Mouse (Mus musculus): ENCODE measurements around the gene Cmtm4. TPM values are rescaled to one million over a fixed set of nuclear protein-coding genes. Genes with fewer than 3 reads are reported as not detected.

The Cmtm4 gene
- total and polyA plus RNA-seq, 3 experiments: 6.5 to 31.1 (median 12.0) TPM

- H3K9ac ChIP-seq (ENCODE audit: control insufficient read depth, low read depth, low read length, poor library complexity, severe bottlenecking): no peak overlapping the region
- no peak for DNase-seq (ENCODE audit: low read depth, low spot score)
- H3K79me2 ChIP-seq (ENCODE audit: control insufficient read depth, insufficient read depth, low read length, poor library complexity): peaks cover 5% of the 10 kb centered on the region; the same call in 1 of the 2 replicates
- no peak overlapping the region for H3K27ac ChIP-seq (ENCODE audit: control insufficient read depth, low read depth, low read length)
- TF ChIP-seq ELF1 (IDR thresholded peaks at IDR 0.05; ENCODE audit: low read depth, low read length): no peak
- no peak for TF ChIP-seq ZNF384 (IDR thresholded peaks at IDR 0.05; ENCODE audit: low read depth, low read length)
- TF ChIP-seq POLR2A (IDR thresholded peaks at IDR 0.05; ENCODE audit: control insufficient read depth in 1 of 2, insufficient read depth in 1 of 2, low read depth in 1 of 2, low read length in 2 of 2, poor library complexity in 1 of 2): no peak
- no peak for TF ChIP-seq RCOR1 (IDR thresholded peaks at IDR 0.05; ENCODE audit: low read depth, low read length)
- no peak for TF ChIP-seq JUND (IDR thresholded peaks at IDR 0.05; ENCODE audit: low read depth, low read length)
- no peak for TF ChIP-seq TAL1 (IDR thresholded peaks at IDR 0.05; ENCODE audit: low read length)
- TF ChIP-seq ZC3H11A (IDR thresholded peaks at IDR 0.05; ENCODE audit: low read depth, low read length): no peak
- TF ChIP-seq POLR2AphosphoS2 (IDR thresholded peaks at IDR 0.05; ENCODE audit: low read length): no peak
- TF ChIP-seq CTCF (IDR thresholded peaks at IDR 0.05 in 2 of 3, conservative IDR thresholded peaks at IDR 0.05 in 1 of 3; ENCODE audit: control insufficient read depth in 1 of 3, insufficient read depth in 1 of 3, low read depth in 2 of 3, low read length in 3 of 3, poor library complexity in 1 of 3, severe bottlenecking in 1 of 3): no peak
- TF ChIP-seq CHD1 (IDR thresholded peaks at IDR 0.05; ENCODE audit: low read depth, low read length): no peak
- no peak overlapping the region for H3K4me3 ChIP-seq (ENCODE audit: control insufficient read depth in 1 of 2, insufficient read depth in 1 of 2, low read depth in 2 of 2, low read length in 2 of 2)
- no peaks in the 10 kb centered on the region for H3K27me3 ChIP-seq (ENCODE audit: control insufficient read depth in 1 of 2, insufficient read depth in 2 of 2, low read length in 2 of 2)
- H3K36me3 ChIP-seq (ENCODE audit: control insufficient read depth in 1 of 2, insufficient read depth in 2 of 2, low read length in 2 of 2): no peaks in the 10 kb centered on the region
- no peaks in the 10 kb centered on the region for H3K4me1 ChIP-seq (ENCODE audit: control insufficient read depth in 1 of 2, insufficient read depth in 2 of 2, low read length in 2 of 2)
- no peaks in the 10 kb centered on the region for H3K9me3 ChIP-seq (replicated peaks; ENCODE audit: insufficient read depth, low read length)
Measured at GRCm38 (mm10) chr8:104376669-104377068, 18.9 kb downstream of the Cmtm4 start.

- H3K27me3 ChIP-seq (ENCODE audit: control insufficient read depth in 1 of 2, insufficient read depth in 2 of 2, low read length in 2 of 2): no peaks in the 10 kb centered on the region
- H3K79me2 ChIP-seq (ENCODE audit: control insufficient read depth, insufficient read depth, low read length, poor library complexity): peaks cover 5% of the 10 kb centered on the region; the same call in 1 of the 2 replicates
- H3K9me3 ChIP-seq (replicated peaks; ENCODE audit: insufficient read depth, low read length): no peaks in the 10 kb centered on the region
- H3K27ac ChIP-seq (ENCODE audit: control insufficient read depth, low read depth, low read length): no peak overlapping the region
- no peak for TF ChIP-seq ETS1 (IDR thresholded peaks at IDR 0.05; ENCODE audit: low read depth, low read length)
- TF ChIP-seq NRF1 (IDR thresholded peaks at IDR 0.05; ENCODE audit: insufficient read depth, low read depth, low read length, poor library complexity, severe bottlenecking): no peak
- no peak for TF ChIP-seq HCFC1 (IDR thresholded peaks at IDR 0.05; ENCODE audit: low read depth, low read length)
- TF ChIP-seq NELFE (IDR thresholded peaks at IDR 0.05; ENCODE audit: low read depth, low read length): no peak
- no peak for TF ChIP-seq MYB (IDR thresholded peaks at IDR 0.05; ENCODE audit: low read depth, low read length)
- H3K4me3 ChIP-seq (ENCODE audit: control insufficient read depth in 1 of 2, insufficient read depth in 1 of 2, low read depth in 2 of 2, low read length in 2 of 2): no peak overlapping the region
- no peak overlapping the region for H3K9ac ChIP-seq (ENCODE audit: control insufficient read depth, low read depth, low read length, poor library complexity, severe bottlenecking)
- no peak for DNase-seq (ENCODE audit: low read depth, low spot score)
- H3K4me1 ChIP-seq (ENCODE audit: control insufficient read depth in 1 of 2, insufficient read depth in 2 of 2, low read length in 2 of 2): no peaks in the 10 kb centered on the region
- no peaks in the 10 kb centered on the region for H3K36me3 ChIP-seq (ENCODE audit: control insufficient read depth in 1 of 2, insufficient read depth in 2 of 2, low read length in 2 of 2)
Measured at GRCm38 (mm10) chr8:104375959-104376358, 19.6 kb downstream of the Cmtm4 start.
